Mouse (Mus musculus) erythroblast, embryonic 14.5 days (primary cell): ENCODE results near the gene Scamp2. TPM values are rescaled to one million over a fixed set of nuclear protein-coding genes. Genes with fewer than 3 reads are reported as not detected.

Source experiments
- H3K27me3 ChIP-seq: 2 replicates; pipeline ENCODE4 v1.6.1; 2012; ENCODE audit warnings: inconsistent platforms; ENCODE audit not compliant: control insufficient read depth
- H3K36me3 ChIP-seq: 2 replicates; pipeline ENCODE4 v1.6.1; 2012; ENCODE audit warnings: mild to moderate bottlenecking, inconsistent platforms; ENCODE audit not compliant: control insufficient read depth
- H3K4me1 ChIP-seq: 2 replicates; pipeline ENCODE4 v1.6.1; 2012; ENCODE audit warnings: inconsistent platforms; ENCODE audit not compliant: control insufficient read depth
- H3K4me3 ChIP-seq: replicated peaks from 2 replicates; pipeline ENCODE3; 2012; ENCODE audit warnings: moderate library complexity, mild to moderate bottlenecking, inconsistent platforms
- H3K9me3 ChIP-seq: 2 replicates; pipeline ENCODE4 v1.6.1; 2012; ENCODE audit warnings: low read length, inconsistent platforms, mixed read lengths; ENCODE audit not compliant: control insufficient read depth
- GATA1 ChIP-seq: IDR thresholded peaks from 2 replicates; pipeline ENCODE4 v1.6.1; 2012; ENCODE audit warnings: low read length, inconsistent platforms, mixed read lengths
- TAL1 ChIP-seq: IDR thresholded peaks from 3 replicates; pipeline ENCODE4 v1.6.1; 2012; ENCODE audit warnings: low read length, inconsistent platforms, mixed read lengths
- polyA plus RNA-seq: library from polyadenylated mRNA; stranded (reverse); fragments of >175 nt; gene quantifications from 2 replicates; pipeline ENCODE4 v1.2.3, GENCODE M21; 2012

Gene Scamp2
- polyA plus RNA-seq, 1 experiment = 0.38 TPM

- Histone ChIP-seq H3K27me3 (peaks cover 10% of the 10 kb centered on the region), H3K4me3 (no peak overlapping the region), H3K4me1 (peaks cover 14% of the 10 kb centered on the region), H3K36me3 (peaks cover 2% of the 10 kb centered on the region), H3K9me3 (no peaks in the 10 kb centered on the region)
- no peak for TF ChIP-seq TAL1
- no peak for TF ChIP-seq GATA1
Measured at GRCm38 (mm10) chr9:57598851-57599563, 38.3 kb downstream of the Scamp2 start.

GRCm38 (mm10) chr9:57600620-57601352 lies 40.0 kb downstream of the Scamp2 start:
- H3K4me1 ChIP-seq = peaks cover 13% of the 10 kb centered on the region
- TF ChIP-seq GATA1 = no peak
- TF ChIP-seq TAL1 = no peak
- no peaks in the 10 kb centered on the region for H3K9me3 ChIP-seq
- no peaks in the 10 kb centered on the region for H3K36me3 ChIP-seq
- peaks cover 24% of the 10 kb centered on the region for H3K27me3 ChIP-seq
- no peak overlapping the region for H3K4me3 ChIP-seq

- TF ChIP-seq TAL1 = no peak
- TF ChIP-seq GATA1 = no peak
- Histone ChIP-seq H3K9me3 (no peaks in the 10 kb centered on the region), H3K4me1 (peaks cover 13% of the 10 kb centered on the region), H3K4me3 (no peak overlapping the region), H3K36me3 (no peaks in the 10 kb centered on the region), H3K27me3 (peaks cover 29% of the 10 kb centered on the region)
Measured at GRCm38 (mm10) chr9:57601353-57601706, 40.6 kb downstream of the Scamp2 start.

GRCm38 (mm10) chr9:57602098-57602497 lies 41.4 kb downstream of the Scamp2 start:
- H3K9me3 ChIP-seq = no peaks in the 10 kb centered on the region
- H3K4me3 ChIP-seq = no peak overlapping the region
- no peaks in the 10 kb centered on the region for H3K36me3 ChIP-seq
- peaks cover 37% of the 10 kb centered on the region for H3K27me3 ChIP-seq
- H3K4me1 ChIP-seq = peaks cover 13% of the 10 kb centered on the region
- TF ChIP-seq GATA1 (no peak), TAL1 (no peak)

GRCm38 (mm10) chr9:57604875-57605274 lies 44.1 kb downstream of the Scamp2 start:
- Histone ChIP-seq H3K4me1 (peaks cover 13% of the 10 kb centered on the region), H3K27me3 (peaks cover 50% of the 10 kb centered on the region), H3K9me3 (no peaks in the 10 kb centered on the region), H3K4me3 (no peak overlapping the region), H3K36me3 (no peaks in the 10 kb centered on the region)
- TF ChIP-seq GATA1 = no peak
- no peak for TF ChIP-seq TAL1

- peaks cover 52% of the 10 kb centered on the region for H3K27me3 ChIP-seq
Measured at GRCm38 (mm10) chr9:57605503-57605902, 44.8 kb downstream of the Scamp2 start.

GRCm38 (mm10) chr9:57606139-57606851 lies 45.6 kb downstream of the Scamp2 start, which contains the start of gene Cplx3:
Cplx3 (minus strand) TSS chr9:57606281.
- no peaks in the 10 kb centered on the region for H3K36me3 ChIP-seq
- H3K27me3 ChIP-seq = peaks cover 56% of the 10 kb centered on the region
- TF ChIP-seq TAL1 = no peak
- no peak for TF ChIP-seq GATA1
- H3K4me1 ChIP-seq = no peaks in the 10 kb centered on the region
- no peaks in the 10 kb centered on the region for H3K9me3 ChIP-seq
- H3K4me3 ChIP-seq = no peak within 1 kb of the TSS

More at GRCm38 (mm10) chr9:57605503-57605902, 44.8 kb downstream of the Scamp2 start:
- TF ChIP-seq TAL1 (no peak), GATA1 (no peak)
- H3K36me3 ChIP-seq = no peaks in the 10 kb centered on the region
- H3K9me3 ChIP-seq = no peaks in the 10 kb centered on the region
- H3K4me3 ChIP-seq = no peak overlapping the region
- peaks cover 7% of the 10 kb centered on the region for H3K4me1 ChIP-seq

- no peak for TF ChIP-seq TAL1
- no peak for TF ChIP-seq GATA1
- no peaks in the 10 kb centered on the region for H3K36me3 ChIP-seq
- no peak overlapping the region for H3K4me3 ChIP-seq
- H3K27me3 ChIP-seq = peaks cover 54% of the 10 kb centered on the region
- no peaks in the 10 kb centered on the region for H3K9me3 ChIP-seq
- H3K4me1 ChIP-seq = peaks cover under 1% of the 10 kb centered on the region; the same call in 1 of the 2 replicates
Measured at GRCm38 (mm10) chr9:57609803-57610202, 49.1 kb downstream of the Scamp2 start.

- no peak overlapping the region for H3K4me3 ChIP-seq
- H3K36me3 ChIP-seq = no peaks in the 10 kb centered on the region
- no peak for TF ChIP-seq TAL1
- no peak for TF ChIP-seq GATA1
- H3K9me3 ChIP-seq = no peaks in the 10 kb centered on the region
- peaks cover 7% of the 10 kb centered on the region for H3K4me1 ChIP-seq
- peaks cover 49% of the 10 kb centered on the region for H3K27me3 ChIP-seq
Measured at GRCm38 (mm10) chr9:57610359-57610826, 49.6 kb downstream of the Scamp2 start.
